Mouse (Mus musculus) ES-Bruce4 (cell line): ENCODE measurements around the gene Homer3. TPM values are rescaled to one million over a fixed set of nuclear protein-coding genes. Genes with fewer than 3 reads are reported as not detected.

ENCODE experiments used
- H3K27ac ChIP-seq: 2 replicates; pipeline ENCODE4 v1.5.1; 2012; ENCODE audit warnings: low read length, inconsistent platforms; ENCODE audit not compliant: insufficient read depth
- H3K27me3 ChIP-seq: 2 replicates; pipeline ENCODE4 v1.6.1; 2012; ENCODE audit warnings: mild to moderate bottlenecking, low read length, inconsistent platforms; ENCODE audit not compliant: control insufficient read depth, poor library complexity, insufficient read depth, severe bottlenecking
- H3K36me3 ChIP-seq: 2 replicates; pipeline ENCODE4 v1.6.1; 2012; ENCODE audit warnings: inconsistent platforms, mild to moderate bottlenecking, low read length, moderate library complexity; ENCODE audit not compliant: control insufficient read depth, poor library complexity, insufficient read depth, severe bottlenecking
- H3K4me1 ChIP-seq: one replicate; pipeline ENCODE4 v1.8.1; 2011; ENCODE audit warnings: low read length; ENCODE audit not compliant: control insufficient read depth, insufficient read depth
- H3K4me3 ChIP-seq: 2 replicates; pipeline ENCODE4 v1.5.1; 2011; ENCODE audit warnings: low read depth, mild to moderate bottlenecking, low read length
- H3K9ac ChIP-seq: 2 replicates; pipeline ENCODE4 v1.6.1; 2012; ENCODE audit warnings: low read depth, mild to moderate bottlenecking, inconsistent platforms; ENCODE audit not compliant: poor library complexity, severe bottlenecking
- H3K9me3 ChIP-seq: replicated peaks from 2 replicates; pipeline ENCODE4 v1.6.1; 2012; ENCODE audit warnings: mild to moderate bottlenecking, low read length, inconsistent platforms; ENCODE audit not compliant: control insufficient read depth, poor library complexity, insufficient read depth, severe bottlenecking
- CTCF ChIP-seq: IDR thresholded peaks from one replicate; pipeline ENCODE4 v1.8.1; 2011; ENCODE audit warnings: low read depth, low read length
- EP300 ChIP-seq: IDR thresholded peaks from 2 replicates; pipeline ENCODE4 v1.6.1; 2011; ENCODE audit warnings: low read depth, low read length; ENCODE audit not compliant: insufficient read depth
- POLR2A ChIP-seq: IDR thresholded peaks from one replicate; pipeline ENCODE4 v1.8.1; 2011; ENCODE audit warnings: low read length; ENCODE audit not compliant: insufficient read depth
- polyA plus RNA-seq: library from polyadenylated mRNA; stranded (reverse); fragments of >200 nt; gene quantifications from 2 replicates; pipeline ENCODE4 v1.2.4, GENCODE M21; 2011; ENCODE audit warnings: low read depth; ENCODE audit not compliant: missing spikeins, insufficient read depth, insufficient read length

Homer3 gene
- polyA plus RNA-seq, 1 experiment: 37.9 TPM

DNA sequence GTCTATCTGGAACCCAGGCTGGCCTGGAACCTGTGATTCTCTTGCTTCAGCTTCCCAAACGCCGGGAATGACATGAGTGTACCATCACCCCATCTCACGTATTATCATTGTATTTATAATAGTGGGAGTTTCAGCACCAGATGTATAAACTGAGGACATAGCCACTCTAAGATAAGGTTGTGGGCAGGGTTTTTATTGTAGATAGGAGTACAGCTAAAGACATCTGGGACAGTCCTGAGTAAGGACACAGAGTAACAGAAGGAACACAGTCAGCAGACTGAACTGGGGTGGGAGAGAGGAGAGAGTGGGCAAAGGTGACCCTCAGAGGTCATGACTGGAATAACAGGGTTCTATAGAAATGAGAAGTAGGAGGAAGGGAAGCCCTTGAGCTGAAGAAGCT, 15.0 kb upstream of the Homer3 start:
- Histone ChIP-seq H3K27ac (no peak overlapping the region), H3K4me1 (peaks cover 3% of the 10 kb centered on the region), H3K36me3 (peaks cover 13% of the 10 kb centered on the region), H3K4me3 (no peak overlapping the region), H3K9me3 (no peaks in the 10 kb centered on the region), H3K27me3 (no peaks in the 10 kb centered on the region), H3K9ac (no peak overlapping the region)
- TF ChIP-seq POLR2A (no peak), EP300 (no peak), CTCF (no peak)

DNA sequence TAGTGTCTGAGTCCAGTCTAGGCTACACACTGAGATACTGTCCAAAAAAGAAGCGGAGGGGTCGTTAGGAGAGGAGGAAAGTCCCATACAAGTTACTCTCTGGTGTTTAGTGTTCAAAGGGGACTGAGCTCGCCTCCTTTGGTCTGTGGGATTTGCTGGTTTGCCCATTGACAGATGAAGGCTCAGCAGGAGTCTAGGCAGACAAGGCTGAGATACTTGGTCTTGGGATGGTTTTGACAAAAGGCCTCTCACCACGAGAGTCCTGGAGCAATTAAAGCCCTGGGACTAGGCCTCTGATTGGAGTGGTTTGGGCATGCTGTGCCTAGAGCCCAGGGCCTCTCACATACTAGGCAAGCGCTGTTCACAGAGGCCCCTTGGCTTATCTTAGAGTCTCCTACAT, 14.3 kb upstream of the Homer3 start:
- Histone ChIP-seq H3K27ac (no peak overlapping the region), H3K9ac (no peak overlapping the region), H3K27me3 (no peaks in the 10 kb centered on the region), H3K36me3 (peaks cover 6% of the 10 kb centered on the region), H3K4me3 (no peak overlapping the region), H3K4me1 (peaks cover 3% of the 10 kb centered on the region), H3K9me3 (no peaks in the 10 kb centered on the region)
- TF ChIP-seq CTCF (no peak), POLR2A (no peak), EP300 (no peak)

DNA sequence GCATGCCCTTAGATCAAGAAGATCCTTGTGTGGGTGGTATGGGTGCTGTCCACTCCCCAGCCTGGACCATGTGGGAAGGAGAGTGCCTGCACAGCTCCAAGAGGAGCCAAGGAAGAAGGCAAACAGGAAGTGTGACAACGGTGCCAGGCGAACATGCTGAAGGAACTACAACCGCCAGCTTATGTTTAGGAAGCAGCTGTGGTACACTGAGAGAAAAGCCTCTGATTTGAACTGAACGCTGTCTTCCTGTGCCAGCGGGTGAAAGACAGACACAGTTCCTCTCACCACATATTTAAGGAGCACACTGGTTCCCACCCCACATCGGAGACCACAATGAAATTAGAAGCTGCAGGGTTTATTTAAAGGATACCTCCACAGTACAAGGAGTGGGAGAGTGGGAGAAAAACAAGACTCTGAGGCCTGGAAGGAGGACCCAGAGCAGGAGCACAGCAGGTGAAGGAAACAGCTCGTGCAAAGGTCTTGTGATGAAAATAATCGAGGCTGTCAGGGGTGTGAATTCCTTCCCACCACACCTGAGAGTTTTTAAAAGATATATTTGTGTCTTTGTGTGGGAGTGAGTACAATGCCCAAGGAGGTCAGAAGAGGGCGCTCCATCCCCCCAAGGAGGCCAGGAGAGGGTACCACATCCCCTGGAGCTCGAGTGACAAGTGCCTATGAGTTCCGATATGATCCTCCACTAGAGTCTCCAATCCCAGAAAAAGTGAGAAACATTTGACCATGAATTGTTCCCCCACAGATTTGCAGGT, 13.6 kb upstream of the Homer3 start:
- H3K27me3 ChIP-seq: no peaks in the 10 kb centered on the region
- H3K27ac ChIP-seq: no peak overlapping the region
- H3K4me3 ChIP-seq: no peak overlapping the region
- peaks cover 3% of the 10 kb centered on the region; the same call in 1 of the 2 replicates for H3K36me3 ChIP-seq
- no peak for TF ChIP-seq POLR2A
- peak; percentile 80 for TF ChIP-seq CTCF
- no peak overlapping the region for H3K9ac ChIP-seq
- no peaks in the 10 kb centered on the region for H3K9me3 ChIP-seq
- peaks cover 3% of the 10 kb centered on the region for H3K4me1 ChIP-seq

DNA sequence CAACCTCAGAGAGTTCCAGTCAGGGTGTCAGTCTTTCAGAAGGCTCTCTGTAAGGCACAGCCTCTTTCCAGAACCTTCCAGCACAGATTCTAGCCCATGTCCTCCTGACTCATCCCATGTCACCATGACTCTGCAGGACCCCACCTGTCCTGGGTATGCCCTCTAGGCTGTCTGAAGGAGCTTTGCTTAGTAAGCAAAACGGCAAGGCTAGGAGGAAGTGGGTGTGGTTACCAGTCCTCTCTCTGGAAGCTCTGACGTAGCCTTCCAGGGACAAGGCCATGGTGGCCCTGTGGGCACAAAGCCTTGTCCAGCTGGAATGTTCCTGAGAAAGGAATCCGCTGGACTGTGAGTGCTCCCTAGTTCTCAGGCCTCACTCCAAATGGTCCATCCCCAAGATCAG, 9.7 kb upstream of the Homer3 start:
- Histone ChIP-seq H3K4me1 (peaks cover 6% of the 10 kb centered on the region), H3K9ac (no peak overlapping the region; the same call in 1 of the 2 replicates), H3K36me3 (no peaks in the 10 kb centered on the region), H3K27me3 (no peaks in the 10 kb centered on the region), H3K27ac (peak overlapping the region; percentile 88), H3K9me3 (no peaks in the 10 kb centered on the region), H3K4me3 (no peak overlapping the region; the same call in 1 of the 2 replicates)
- TF ChIP-seq EP300 (peak; percentile 97), POLR2A (no peak)

DNA sequence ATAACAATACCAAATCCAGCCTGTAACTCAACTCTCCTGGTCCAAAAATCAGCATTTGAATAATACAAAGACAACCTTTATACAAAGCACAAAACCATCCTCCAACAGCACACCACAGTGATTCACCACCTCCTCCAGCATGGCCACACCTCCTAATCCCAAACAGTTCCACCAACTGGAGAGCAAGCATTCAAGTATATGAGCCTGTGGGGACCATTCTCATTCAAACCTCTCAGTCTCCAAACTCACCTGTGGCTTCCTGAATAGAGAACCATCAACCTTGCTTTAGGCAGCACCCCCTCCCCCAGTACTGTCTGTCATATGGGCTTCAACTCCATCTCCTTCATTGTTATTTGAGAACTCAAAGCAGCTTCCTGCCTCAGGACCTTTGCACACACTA, 8.3 kb upstream of the Homer3 start:
- H3K36me3 ChIP-seq: no peaks in the 10 kb centered on the region

DNA sequence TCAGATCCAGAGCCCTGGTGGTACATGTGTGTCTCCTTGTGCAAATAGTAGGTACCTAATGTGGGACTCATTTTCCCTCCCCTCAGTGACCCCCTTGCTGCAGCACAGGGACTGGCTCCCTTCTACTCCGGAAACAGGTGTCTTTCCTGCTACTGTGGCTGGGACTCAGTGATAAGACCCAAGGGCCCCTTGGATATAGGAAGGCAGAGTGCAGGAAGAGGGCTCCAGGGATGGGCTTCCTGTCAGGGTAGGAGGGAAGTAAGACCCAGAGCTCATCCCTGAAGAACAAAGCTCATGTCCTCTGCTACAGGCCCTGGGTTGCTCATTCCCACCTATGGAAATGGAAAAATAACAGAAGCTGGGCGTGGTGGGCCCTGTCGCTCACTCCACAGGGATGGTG, 6.2 kb upstream of the Homer3 start:
- peaks cover 8% of the 10 kb centered on the region for H3K4me1 ChIP-seq
- no peaks in the 10 kb centered on the region for H3K9me3 ChIP-seq
- no peak for TF ChIP-seq EP300
- no peak for TF ChIP-seq CTCF
- TF ChIP-seq POLR2A: no peak
- no peaks in the 10 kb centered on the region for H3K36me3 ChIP-seq
- no peaks in the 10 kb centered on the region for H3K27me3 ChIP-seq
- H3K9ac ChIP-seq: no peak overlapping the region
- no peak overlapping the region for H3K27ac ChIP-seq
- no peak overlapping the region for H3K4me3 ChIP-seq

More for the DNA sequence above, 8.3 kb upstream of the Homer3 start:
- Histone ChIP-seq H3K27me3 (no peaks in the 10 kb centered on the region), H3K9me3 (no peaks in the 10 kb centered on the region), H3K9ac (no peak overlapping the region), H3K4me3 (no peak overlapping the region), H3K4me1 (peaks cover 6% of the 10 kb centered on the region), H3K27ac (peak overlapping the region; percentile 83)
- TF ChIP-seq CTCF: no peak
- TF ChIP-seq EP300: peak; percentile 61
- TF ChIP-seq POLR2A: no peak
